Mouse (Mus musculus) liver, embryonic 14.5 days (tissue): ENCODE measurements around the gene Tmem164.

Source experiments
- CTCF ChIP-seq: IDR thresholded peaks from 2 replicates; pipeline ENCODE4 v1.5.1; 2016; ENCODE audit warnings: antibody characterized with exemption, low read depth, control low read depth
- EP300 ChIP-seq: IDR thresholded peaks from 2 replicates; pipeline ENCODE4 v1.6.1; 2016; ENCODE audit warnings: antibody characterized with exemption, low read depth

- no peak for TF ChIP-seq CTCF
- no peak for TF ChIP-seq EP300
Measured at GRCm38 (mm10) chrX:142839411-142839810, 158.2 kb downstream of the Tmem164 start.
